Mouse (Mus musculus): Measurements from ENCODE around the gene Usmg5.

DNA sequence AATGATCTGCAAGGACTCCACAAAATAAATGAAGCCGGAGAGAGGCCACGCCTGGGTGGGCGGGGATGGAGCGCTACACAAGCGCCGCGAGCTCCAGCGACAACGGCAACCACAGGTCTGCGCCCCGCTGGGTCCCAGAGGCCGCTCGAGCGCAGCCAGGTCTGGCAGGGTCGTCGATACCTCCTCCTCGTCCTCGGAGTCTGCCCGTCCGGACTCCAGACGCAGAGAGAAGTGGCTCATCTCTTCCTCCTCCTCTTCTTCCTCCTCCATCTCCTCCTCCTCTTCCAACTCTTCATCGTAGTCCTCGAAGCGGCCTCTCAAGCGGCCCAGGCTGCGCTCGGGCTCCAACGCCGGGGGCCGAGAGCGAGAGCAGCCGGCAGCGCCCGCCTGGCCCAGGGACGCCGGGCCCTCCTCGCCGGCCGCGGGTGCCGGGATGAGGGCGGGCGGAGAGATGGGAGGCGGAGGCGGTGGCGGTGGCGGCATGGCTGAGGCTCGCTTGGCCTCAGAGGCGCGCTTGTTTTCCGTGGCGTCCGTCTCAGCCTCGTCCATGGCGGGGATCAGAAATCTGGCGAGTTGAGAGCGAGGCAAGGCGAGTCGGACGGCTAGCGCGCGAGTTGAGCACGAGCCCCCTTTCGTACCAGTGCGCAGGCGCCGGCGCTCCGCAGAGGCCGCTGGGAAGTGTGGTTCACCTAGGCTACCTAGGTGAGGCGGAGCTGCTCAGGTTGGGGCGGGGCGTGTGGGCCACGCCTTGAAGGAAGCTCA lies 40.0 kb downstream of the Usmg5 start, which contains the start of gene Pcgf6:
- TF ChIP-seq CTCF (IDR thresholded peaks at IDR 0.05; ENCODE audit: control insufficient read depth, insufficient read depth, insufficient replicate concordance, low read depth, low read length) (no peak), POLR2A (IDR thresholded peaks at IDR 0.05; ENCODE audit: control insufficient read depth, low read depth, low read length) (peak; percentile 76)
